Mouse (Mus musculus): Measurements from ENCODE around the gene Gmfg.

- TF ChIP-seq GATA1 (IDR thresholded peaks at IDR 0.05; ENCODE audit: borderline replicate concordance, low read length) (no peak), FLI1 (IDR thresholded peaks at IDR 0.05; ENCODE audit: low read length) (no peak)
Measured at GRCm38 (mm10) chr7:28436271-28436904, 859 bp upstream of the Gmfg start.
